Mouse (Mus musculus) embryonic facial prominence, embryonic 14.5 days (tissue): ENCODE data around the gene Ptk7. TPM values are rescaled to one million over a fixed set of nuclear protein-coding genes. Genes with fewer than 3 reads are reported as not detected.

Experiments
- ATAC-seq: fragments of 200-750 bp; cut with Nextera tagmentation; 2 replicates; pipeline ENCODE4 v1.8.0; 2017; ENCODE audit warnings: low read depth, moderate number of reproducible peaks, moderate TSS enrichment
- DNase-seq: peaks from one replicate; pipeline ENCODE4 v3.0.0-alpha.2; 2015; ENCODE audit warnings: low spot score
- H3K27ac ChIP-seq: fragments of 300-500 bp; sonication (generic); replicated peaks from 2 replicates; pipeline ENCODE4 v1.5.1; 2014; ENCODE audit warnings: low read depth, mild to moderate bottlenecking, low read length, moderate library complexity
- H3K27me3 ChIP-seq: fragments of 300-500 bp; sonication (generic); replicated peaks from 2 replicates; pipeline ENCODE4 v1.6.1; 2014; ENCODE audit warnings: low read length; ENCODE audit not compliant: control insufficient read depth, insufficient read depth
- H3K36me3 ChIP-seq: fragments of 300-500 bp; sonication (generic); 2 replicates; pipeline ENCODE4 v1.6.1; 2014; ENCODE audit warnings: low read length, mixed read lengths; ENCODE audit not compliant: control insufficient read depth, insufficient read depth
- H3K4me1 ChIP-seq: fragments of 300-500 bp; sonication (generic); 2 replicates; pipeline ENCODE4 v1.6.1; 2014; ENCODE audit warnings: antibody characterized with exemption, low read length; ENCODE audit not compliant: control insufficient read depth, insufficient read depth
- H3K4me2 ChIP-seq: fragments of 300-500 bp; sonication (generic); 2 replicates; pipeline ENCODE4 v1.6.1; 2014; ENCODE audit warnings: low read depth, mild to moderate bottlenecking, low read length, moderate library complexity, mixed read lengths
- H3K4me3 ChIP-seq: fragments of 300-500 bp; sonication (generic); 2 replicates; pipeline ENCODE4 v1.5.1; 2014; ENCODE audit warnings: low read depth, mild to moderate bottlenecking, low read length
- H3K9ac ChIP-seq: fragments of 300-500 bp; sonication (generic); 2 replicates; pipeline ENCODE4 v1.6.1; 2014; ENCODE audit warnings: low read depth, mild to moderate bottlenecking, low read length, moderate library complexity, mixed read lengths
- H3K9me3 ChIP-seq: fragments of 300-500 bp; sonication (generic); 2 replicates; pipeline ENCODE4 v1.6.1; 2016; ENCODE audit warnings: low read length; ENCODE audit not compliant: control insufficient read depth
- WGBS: fragments of 180-500 bp; shearing (Covaris S2); extraction: QIAGEN DNeasy Blood & Tissue Kit; methylation state at CpG from one replicate; pipeline ENCODE4 v1.1.7; 2014; 5-methylcytosine and 5-hydroxymethylcytosine counted together
- polyA plus RNA-seq: library from polyadenylated mRNA; unstranded; fragments of >200 nt; fragmentation: Nextera tagmentation; extraction: Ambion mirVana; gene quantifications from 2 replicates; pipeline ENCODE4 v1.2.1, GENCODE M21; 2014

Ptk7 gene
- polyA plus RNA-seq, 1 experiment from 2014 or later = 68.0 TPM

GRCm38 (mm10) chr17:46661981-46662380, 32.7 kb upstream of the Ptk7 start:
- Histone ChIP-seq H3K27me3 (no peaks in the 10 kb centered on the region), H3K4me1 (no peaks in the 10 kb centered on the region), H3K27ac (no peak overlapping the region), H3K36me3 (peaks cover 95% of the 10 kb centered on the region), H3K4me3 (no peak overlapping the region), H3K4me2 (no peak overlapping the region), H3K9ac (no peak overlapping the region), H3K9me3 (no peaks in the 10 kb centered on the region)
- WGBS = 93% methylated on average over 12 of the region's 12 CpGs
- ATAC-seq (no peak), DNase-seq (no peak)

- Histone ChIP-seq H3K4me1 (no peaks in the 10 kb centered on the region), H3K9ac (no peak overlapping the region), H3K4me3 (no peak overlapping the region), H3K36me3 (peaks cover 95% of the 10 kb centered on the region), H3K4me2 (no peak overlapping the region), H3K27me3 (no peaks in the 10 kb centered on the region), H3K9me3 (no peaks in the 10 kb centered on the region), H3K27ac (no peak overlapping the region)
- DNase-seq (no peak), ATAC-seq (no peak)
- WGBS = 92% methylated on average over 9 of the region's 9 CpGs
These were observed 32.0 kb upstream of the Ptk7 start for GRCm38 (mm10) chr17:46661351-46661750.

DNA sequence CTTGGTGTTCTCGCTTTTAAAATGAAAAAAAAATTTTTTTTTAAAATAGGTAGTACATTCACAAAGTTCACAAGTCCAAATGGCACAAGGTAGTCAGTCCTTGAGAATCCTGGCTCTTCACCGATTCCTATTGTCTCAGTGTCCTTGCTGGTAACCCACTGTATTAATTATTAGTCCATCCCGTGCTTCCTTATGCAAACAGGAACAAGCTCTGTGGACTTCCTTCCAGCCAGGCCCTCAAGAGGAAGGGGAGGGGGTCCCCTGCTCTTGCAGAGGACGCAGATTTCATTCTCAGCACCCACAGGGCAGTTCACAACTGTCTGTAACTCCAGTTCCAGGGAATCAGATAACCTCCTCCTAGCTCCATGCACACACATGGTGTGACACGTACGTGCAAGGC, 26.8 kb upstream of the Ptk7 start:
- no peak for DNase-seq
- Histone ChIP-seq H3K9ac (no peak overlapping the region), H3K27ac (no peak overlapping the region), H3K9me3 (no peaks in the 10 kb centered on the region), H3K4me1 (peaks cover 21% of the 10 kb centered on the region), H3K4me2 (no peak overlapping the region), H3K36me3 (peaks cover 93% of the 10 kb centered on the region), H3K4me3 (no peak overlapping the region), H3K27me3 (no peaks in the 10 kb centered on the region)
- 82% methylated on average over 6 of the region's 6 CpGs for WGBS
- ATAC-seq = no peak

- Histone ChIP-seq H3K9me3 (no peaks in the 10 kb centered on the region), H3K27ac (no peak overlapping the region), H3K9ac (peak overlapping the region; percentile 87), H3K36me3 (peaks cover 67% of the 10 kb centered on the region), H3K4me1 (peaks cover 26% of the 10 kb centered on the region), H3K27me3 (no peaks in the 10 kb centered on the region), H3K4me2 (peak overlapping the region; percentile 78), H3K4me3 (peak overlapping the region; percentile 84)
- ATAC-seq = no peak
- no peak for DNase-seq
- 64% methylated on average over 20 of the region's 20 CpGs for WGBS
These were observed 22.6 kb upstream of the Ptk7 start for GRCm38 (mm10) chr17:46651755-46652547.

DNA sequence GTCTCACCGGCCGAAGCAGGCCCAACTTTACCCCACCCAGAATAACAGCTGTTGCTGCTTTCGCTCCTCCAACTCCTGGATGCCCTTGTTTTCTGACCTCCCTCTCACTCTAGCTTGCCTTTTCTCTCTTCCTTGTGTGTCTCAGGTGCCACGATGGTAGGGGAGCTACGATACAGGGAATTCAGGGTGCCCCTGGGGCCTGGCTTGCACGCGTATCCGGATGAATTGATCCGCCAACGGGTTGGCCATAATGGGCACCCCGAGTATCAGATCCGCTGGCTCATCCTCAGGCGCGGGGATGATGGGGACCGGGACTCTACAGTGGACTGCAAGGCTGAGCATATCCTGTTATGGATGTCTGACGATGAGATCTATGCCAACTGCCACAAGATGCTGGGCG, 22.0 kb upstream of the Ptk7 start:
- Histone ChIP-seq H3K9me3 (no peaks in the 10 kb centered on the region), H3K4me3 (peak overlapping the region; percentile 84), H3K4me1 (peaks cover 30% of the 10 kb centered on the region), H3K27me3 (no peaks in the 10 kb centered on the region), H3K9ac (peak overlapping the region; percentile 87), H3K27ac (peak overlapping the region; percentile 97), H3K36me3 (peaks cover 60% of the 10 kb centered on the region), H3K4me2 (peak overlapping the region; percentile 78)
- WGBS = 63% methylated on average over 17 of the region's 17 CpGs
- no peak for DNase-seq
- no peak for ATAC-seq

GRCm38 (mm10) chr17:46650232-46651031, 21.1 kb upstream of the Ptk7 start, which contains the start of gene Cul7:
TSS of gene Cul7 (plus strand) at chr17:46650337.
- Histone ChIP-seq H3K36me3 (peaks cover 52% of the 10 kb centered on the region), H3K4me2 (peak within 1 kb of the TSS; percentile 78), H3K27me3 (no peaks in the 10 kb centered on the region), H3K27ac (peak within 1 kb of the TSS; percentile 97), H3K4me3 (peak within 1 kb of the TSS; percentile 84), H3K9me3 (no peaks in the 10 kb centered on the region), H3K4me1 (peaks cover 30% of the 10 kb centered on the region), H3K9ac (peak within 1 kb of the TSS; percentile 87)
- WGBS = 0% methylated on average over 26 of the region's 58 CpGs
- ATAC-seq (peak; percentile 96), DNase-seq (peak; percentile 99)

DNA sequence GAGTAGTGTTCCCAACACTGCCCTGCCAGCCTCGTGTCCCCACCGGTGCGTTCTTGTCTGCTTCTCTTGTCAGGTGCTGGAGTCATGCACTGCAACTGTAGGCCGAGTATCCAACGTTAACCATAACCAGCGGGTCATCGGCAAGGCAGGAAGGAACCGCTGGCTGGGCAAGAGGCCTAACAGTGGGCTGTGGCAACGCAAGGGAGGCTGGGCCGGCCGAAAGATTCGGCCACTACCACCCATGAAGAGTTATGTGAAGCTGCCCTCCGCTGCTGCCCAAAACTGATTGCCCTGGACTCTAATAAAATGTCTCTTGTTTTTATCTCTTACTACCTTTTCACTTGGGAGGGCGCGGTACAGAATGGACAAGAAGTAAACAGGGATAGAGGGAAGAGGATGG, 20.5 kb upstream of the Ptk7 start:
- Histone ChIP-seq H3K4me3 (peak overlapping the region; percentile 84), H3K4me2 (peak overlapping the region; percentile 78), H3K9ac (peak overlapping the region; percentile 87), H3K9me3 (no peaks in the 10 kb centered on the region), H3K4me1 (peaks cover 33% of the 10 kb centered on the region), H3K27me3 (no peaks in the 10 kb centered on the region), H3K27ac (peak overlapping the region; percentile 97), H3K36me3 (peaks cover 47% of the 10 kb centered on the region)
- 34% methylated on average over 15 of the region's 15 CpGs for WGBS
- no peak for DNase-seq
- no peak for ATAC-seq

DNA sequence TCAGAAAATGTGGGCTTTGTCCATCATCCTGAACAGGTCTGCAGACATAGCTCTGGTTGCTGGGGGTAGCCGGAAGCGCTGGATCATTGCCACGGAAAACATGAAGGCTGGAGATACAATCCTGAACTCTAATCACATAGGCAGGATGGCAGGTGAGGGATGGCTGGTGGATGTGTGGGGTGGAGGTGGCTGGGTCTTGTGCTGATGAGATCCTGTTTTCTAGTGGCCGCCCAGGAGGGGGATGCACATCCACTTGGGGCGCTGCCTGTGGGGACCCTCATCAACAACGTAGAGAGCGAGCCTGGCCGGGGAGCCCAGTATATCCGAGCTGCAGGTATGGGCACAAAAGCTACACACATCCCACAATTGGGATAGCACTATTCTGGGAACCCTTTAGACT, 19.1 kb upstream of the Ptk7 start:
- 93% methylated on average over 9 of the region's 9 CpGs for WGBS

More for the DNA sequence above, 19.1 kb upstream of the Ptk7 start:
- no peak overlapping the region for H3K4me2 ChIP-seq
- no peak overlapping the region for H3K4me3 ChIP-seq
- no peaks in the 10 kb centered on the region for H3K9me3 ChIP-seq
- H3K36me3 ChIP-seq = peaks cover 36% of the 10 kb centered on the region
- ATAC-seq = no peak
- no peaks in the 10 kb centered on the region for H3K27me3 ChIP-seq
- H3K9ac ChIP-seq = no peak overlapping the region
- H3K27ac ChIP-seq = no peak overlapping the region
- H3K4me1 ChIP-seq = peaks cover 38% of the 10 kb centered on the region
- DNase-seq = no peak
